Mouse (Mus musculus): ENCODE data around the gene Nfasc.

Gene Nfasc

GRCm38 (mm10) chr1:132741175-132741997, at the start of gene Nfasc:
Gene Nfasc (minus strand): TSS chr1:132741797.
- peak; percentile 8 for DNase-seq (ENCODE audit: low spot score)

GRCm38 (mm10) chr1:132791049-132791448, 49.5 kb upstream of the Nfasc start:
- no peak for DNase-seq (ENCODE audit: low spot score)

GRCm38 (mm10) chr1:132786866-132787265, 45.3 kb upstream of the Nfasc start:
- DNase-seq (ENCODE audit: low spot score) = no peak

GRCm38 (mm10) chr1:132781607-132782445, 40.2 kb upstream of the Nfasc start:
- DNase-seq (ENCODE audit: low spot score) = no peak

GRCm38 (mm10) chr1:132780961-132781360, 39.4 kb upstream of the Nfasc start:
- DNase-seq (ENCODE audit: low spot score) = no peak

- no peak for DNase-seq (ENCODE audit: low spot score)
These were observed 38.7 kb upstream of the Nfasc start for GRCm38 (mm10) chr1:132780254-132780653.

GRCm38 (mm10) chr1:132774959-132775358, 33.4 kb upstream of the Nfasc start:
- DNase-seq (ENCODE audit: low spot score) = no peak

- no peak for DNase-seq (ENCODE audit: low spot score)
These were observed 29.8 kb upstream of the Nfasc start for GRCm38 (mm10) chr1:132771377-132771776.

GRCm38 (mm10) chr1:132769559-132769958, 28.0 kb upstream of the Nfasc start:
- DNase-seq (ENCODE audit: low spot score) = no peak

- no peak for DNase-seq (ENCODE audit: low spot score)
These were observed 25.8 kb upstream of the Nfasc start for GRCm38 (mm10) chr1:132767422-132767821.

- no peak for DNase-seq (ENCODE audit: low spot score)
These were observed 24.5 kb upstream of the Nfasc start for GRCm38 (mm10) chr1:132765887-132766651.

GRCm38 (mm10) chr1:132765222-132765621, 23.6 kb upstream of the Nfasc start:
- no peak for DNase-seq (ENCODE audit: low spot score)

GRCm38 (mm10) chr1:132759390-132759789, 17.8 kb upstream of the Nfasc start:
- no peak for DNase-seq (ENCODE audit: low spot score)

- peak; percentile 10 for DNase-seq (ENCODE audit: low spot score)
These were observed 17.2 kb upstream of the Nfasc start for GRCm38 (mm10) chr1:132758656-132759370.

- no peak for DNase-seq (ENCODE audit: low spot score)
These were observed 13.6 kb upstream of the Nfasc start for GRCm38 (mm10) chr1:132755211-132755610.

- DNase-seq (ENCODE audit: low spot score) = no peak
These were observed 7.8 kb upstream of the Nfasc start for GRCm38 (mm10) chr1:132749217-132749884.

- DNase-seq (ENCODE audit: low spot score) = no peak
These were observed 4.7 kb upstream of the Nfasc start for GRCm38 (mm10) chr1:132746302-132746701.

- DNase-seq (ENCODE audit: low spot score) = no peak
These were observed 4.0 kb upstream of the Nfasc start for GRCm38 (mm10) chr1:132745636-132746035.

GRCm38 (mm10) chr1:132739077-132739521, 2.5 kb downstream of the Nfasc start:
- DNase-seq (ENCODE audit: low spot score) = no peak

- no peak for DNase-seq (ENCODE audit: low spot score)
These were observed 5.4 kb downstream of the Nfasc start for GRCm38 (mm10) chr1:132736171-132736570.

- DNase-seq (ENCODE audit: low spot score) = no peak
These were observed 7.6 kb downstream of the Nfasc start for GRCm38 (mm10) chr1:132733873-132734447.

Data from ovary, postnatal 10 days (tissue).